Comparison of ENCODE assay signal across 9 mouse cellular contexts in the genomic region with DNA sequence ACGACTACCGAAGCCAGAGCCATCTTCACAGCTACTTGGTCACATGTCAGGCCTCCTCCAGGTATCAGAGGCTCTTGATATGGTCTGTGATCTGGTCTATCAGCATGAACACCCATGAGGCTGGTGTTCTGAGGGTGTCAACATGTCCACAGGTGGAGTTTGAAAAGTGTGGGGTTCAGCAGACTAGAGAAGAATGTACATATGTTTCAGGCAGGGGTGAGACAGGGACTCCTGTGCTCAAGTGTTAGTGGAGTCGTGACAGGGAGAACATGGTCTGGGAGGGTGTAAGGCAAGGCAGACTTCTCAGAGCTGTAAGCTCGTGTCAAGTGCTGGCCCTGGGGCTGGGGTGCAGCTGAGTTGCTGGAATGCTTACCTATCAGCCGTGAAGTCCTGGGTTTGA. TPM values are rescaled to one million over a fixed set of nuclear protein-coding genes. Genes with fewer than 3 reads are reported as not detected.
DNase-seq lines count a peak whose midpoint lies in the region; ATAC-seq lines count a peak whose summit lies in the region.
"Had no signal": no experiment of that assay in that cellular context is flagged by ENCODE, and none has a peak within 500 bp of the region (broad histone marks: within the 10 kb centered on the region; RNA-seq: fewer than 3 reads in every experiment).

No protein-coding gene starts in this region.

- DNase-seq in cerebellum, adult 9-11 months, result no peak
- no peak for DNase-seq in hindbrain, embryonic 11.5 days (ENCODE audit: low spot score)
- DNase-seq in neural tube, embryonic 10.5 days (ENCODE audit: extremely low spot score, low spot score), result no peak
- DNase-seq in testis, postnatal 14 days (ENCODE audit: low spot score), result no peak

- no peak overlapping the region for H3K4me2 ChIP-seq in hindbrain, embryonic 15.5 days
- no peak overlapping the region for H3K4me2 ChIP-seq in hindbrain, embryonic 11.5 days (replicated peaks; ENCODE audit: low read depth, low read length)
- no peak overlapping the region for H3K4me2 ChIP-seq in neural tube, embryonic 13.5 days
- H3K4me2 ChIP-seq in stomach, embryonic 16.5 days (ENCODE audit: low read depth, low read length), result no peak overlapping the region

- H3K9ac ChIP-seq in hindbrain, embryonic 15.5 days, result 0 out of 2 replicates have a peak overlapping the region, but pooled peaks have one; percentile 9
- no peak overlapping the region for H3K9ac ChIP-seq in hindbrain, embryonic 11.5 days (ENCODE audit: low read depth, low read length)
- peak overlapping the region; percentile 9; the same call in 1 of the 2 replicates for H3K9ac ChIP-seq in neural tube, embryonic 13.5 days
- peak overlapping the region; percentile 55; the same call in 1 of the 2 replicates for H3K9ac ChIP-seq in stomach, embryonic 16.5 days (ENCODE audit: low read length)

- H3K4me3 ChIP-seq in hindbrain, embryonic 15.5 days, result no peak overlapping the region
- H3K4me3 ChIP-seq in hindbrain, embryonic 11.5 days (ENCODE audit: low read depth, low read length), result no peak overlapping the region
- H3K4me3 ChIP-seq in neural tube, embryonic 13.5 days, result no peak overlapping the region
- H3K4me3 ChIP-seq in stomach, embryonic 16.5 days (replicated peaks; ENCODE audit: low read length), result no peak overlapping the region

- peaks cover 11% of the 10 kb centered on the region for H3K4me1 ChIP-seq in hindbrain, embryonic 15.5 days (replicated peaks)
- H3K4me1 ChIP-seq in hindbrain, embryonic 11.5 days (replicated peaks; ENCODE audit: control insufficient read depth, insufficient read depth, low read length), result no peaks in the 10 kb centered on the region
- H3K4me1 ChIP-seq in neural tube, embryonic 13.5 days (replicated peaks), result peaks cover 12% of the 10 kb centered on the region
- H3K4me1 ChIP-seq in stomach, embryonic 16.5 days (ENCODE audit: control insufficient read depth, insufficient read depth, low read length), result peaks cover 10% of the 10 kb centered on the region; the same call in 1 of the 2 replicates

- no peak overlapping the region for H3K27ac ChIP-seq in hindbrain, embryonic 15.5 days (replicated peaks)
- no peak overlapping the region for H3K27ac ChIP-seq in hindbrain, embryonic 11.5 days (ENCODE audit: low read depth, low read length)
- H3K27ac ChIP-seq in neural tube, embryonic 13.5 days (replicated peaks), result no peak overlapping the region
- no peak overlapping the region; the same call in 1 of the 2 replicates for H3K27ac ChIP-seq in stomach, embryonic 16.5 days (ENCODE audit: low read length)

- no peaks in the 10 kb centered on the region for H3K27me3 ChIP-seq in hindbrain, embryonic 15.5 days
- no peaks in the 10 kb centered on the region for H3K27me3 ChIP-seq in hindbrain, embryonic 11.5 days (ENCODE audit: control insufficient read depth, insufficient read depth, low read length)
- no peaks in the 10 kb centered on the region for H3K27me3 ChIP-seq in neural tube, embryonic 13.5 days
- H3K27me3 ChIP-seq in stomach, embryonic 16.5 days (ENCODE audit: control insufficient read depth, insufficient read depth, low read length), result no peaks in the 10 kb centered on the region
- H3K27me3 ChIP-seq: Patski had no signal

- H3K36me3 ChIP-seq in hindbrain, embryonic 15.5 days, result no peaks in the 10 kb centered on the region
- H3K36me3 ChIP-seq in hindbrain, embryonic 11.5 days (ENCODE audit: control insufficient read depth, insufficient read depth, low read length), result no peaks in the 10 kb centered on the region
- no peaks in the 10 kb centered on the region for H3K36me3 ChIP-seq in neural tube, embryonic 13.5 days
- no peaks in the 10 kb centered on the region for H3K36me3 ChIP-seq in stomach, embryonic 16.5 days (ENCODE audit: control insufficient read depth, insufficient read depth, low read length)

- 82% methylated on average over 5 of the region's 5 CpGs for WGBS in hindbrain, embryonic 15.5 days
- WGBS in hindbrain, embryonic 11.5 days, result 85% methylated on average over 5 of the region's 5 CpGs
- WGBS in neural tube, embryonic 13.5 days, result 85% methylated on average over 5 of the region's 5 CpGs
- 76% methylated on average over 5 of the region's 5 CpGs for WGBS in stomach, embryonic 16.5 days

- ATAC-seq in cerebellum, adult (ENCODE audit: insufficient number of reproducible peaks, low FRiP score, low TSS enrichment), result 0 out of 2 replicates have a peak, but pooled peaks have one; percentile 7
- ATAC-seq in hindbrain, embryonic 15.5 days (ENCODE audit: low FRiP score, low read depth), result no peak
- no peak for ATAC-seq in hindbrain, embryonic 11.5 days (ENCODE audit: low FRiP score)
- no peak for ATAC-seq in neural tube, embryonic 13.5 days (ENCODE audit: low read depth)
- no peak for ATAC-seq in stomach, embryonic 16.5 days (ENCODE audit: insufficient read depth, low FRiP score)

- H3K9me3 ChIP-seq in hindbrain, embryonic 15.5 days, result no peaks in the 10 kb centered on the region
- H3K9me3 ChIP-seq in hindbrain, embryonic 11.5 days (ENCODE audit: control insufficient read depth, low read length), result no peaks in the 10 kb centered on the region
- H3K9me3 ChIP-seq in neural tube, embryonic 13.5 days, result no peaks in the 10 kb centered on the region
- H3K9me3 ChIP-seq in stomach, embryonic 16.5 days (replicated peaks; ENCODE audit: control insufficient read depth, low read length), result no peaks in the 10 kb centered on the region

RNA-seq across cellular contexts. Expression of gene Tarbp1, which starts 22.1 kb away (rescaled TPM):
- 1.8 TPM in 2 replicates for polyA plus RNA-seq in hindbrain, embryonic 15.5 days (2015; fragmentation: Nextera tagmentation; extraction: Ambion mirVana)
- polyA plus RNA-seq in hindbrain, embryonic 11.5 days (2014; fragmentation: Nextera tagmentation; extraction: Ambion mirVana), result 2.3 and 2.4 TPM in 2 replicates
- polyA plus RNA-seq in neural tube, embryonic 13.5 days (2015; fragmentation: Nextera tagmentation; extraction: Ambion mirVana), result 1.5 and 1.6 TPM in 2 replicates
- polyA plus RNA-seq in stomach, embryonic 16.5 days (2015; fragmentation: Nextera tagmentation; extraction: Ambion mirVana), result 1.6 and 2.2 TPM in 2 replicates
